Mouse (Mus musculus) testis, adult 2 months (tissue): ENCODE data around the gene Olfr248. TPM values are rescaled to one million over a fixed set of nuclear protein-coding genes. Genes with fewer than 3 reads are reported as not detected.

Experiments
- H3K27ac ChIP-seq: fragments of 200-500 bp; 2 replicates; pipeline ENCODE4 v1.5.1; 2012; ENCODE audit warnings: low read depth, low read length; ENCODE audit not compliant: control insufficient read depth, insufficient read depth
- H3K27me3 ChIP-seq: fragments of 200-500 bp; 2 replicates; pipeline ENCODE4 v1.6.1; 2012; ENCODE audit warnings: mild to moderate bottlenecking, low read length, moderate library complexity; ENCODE audit not compliant: control insufficient read depth, insufficient read depth
- H3K36me3 ChIP-seq: fragments of 200-500 bp; 2 replicates; pipeline ENCODE4 v1.6.1; 2012; ENCODE audit warnings: mild to moderate bottlenecking, low read length; ENCODE audit not compliant: control insufficient read depth, insufficient read depth
- H3K4me1 ChIP-seq: fragments of 200-500 bp; 2 replicates; pipeline ENCODE4 v1.6.1; 2012; ENCODE audit warnings: low read length; ENCODE audit not compliant: control insufficient read depth, insufficient read depth
- H3K4me3 ChIP-seq: fragments of 200-500 bp; 2 replicates; pipeline ENCODE4 v1.5.1; 2012; ENCODE audit warnings: low read depth, mild to moderate bottlenecking, low read length, moderate library complexity, mixed read lengths; ENCODE audit not compliant: control insufficient read depth
- CTCF ChIP-seq: fragments of 200-500 bp; IDR thresholded peaks from 2 replicates; pipeline ENCODE4 v1.5.1; 2012; ENCODE audit warnings: low read depth, mild to moderate bottlenecking, inconsistent platforms, low read length, moderate library complexity; ENCODE audit not compliant: control insufficient read depth, insufficient read depth, insufficient replicate concordance
- POLR2A ChIP-seq: fragments of 200-500 bp; IDR thresholded peaks from 2 replicates; pipeline ENCODE4 v1.6.1; 2012; ENCODE audit warnings: low read depth, mild to moderate bottlenecking, inconsistent platforms, low read length, moderate library complexity; ENCODE audit not compliant: control insufficient read depth
- polyA plus RNA-seq: library from polyadenylated mRNA; depleted of rRNA; stranded (reverse); fragments of >200 nt; gene quantifications from 2 replicates; pipeline ENCODE4 v1.2.3, GENCODE M21; 2012; rRNA removed

Olfr248 gene
- polyA plus RNA-seq, 1 experiment, result not detected

DNA sequence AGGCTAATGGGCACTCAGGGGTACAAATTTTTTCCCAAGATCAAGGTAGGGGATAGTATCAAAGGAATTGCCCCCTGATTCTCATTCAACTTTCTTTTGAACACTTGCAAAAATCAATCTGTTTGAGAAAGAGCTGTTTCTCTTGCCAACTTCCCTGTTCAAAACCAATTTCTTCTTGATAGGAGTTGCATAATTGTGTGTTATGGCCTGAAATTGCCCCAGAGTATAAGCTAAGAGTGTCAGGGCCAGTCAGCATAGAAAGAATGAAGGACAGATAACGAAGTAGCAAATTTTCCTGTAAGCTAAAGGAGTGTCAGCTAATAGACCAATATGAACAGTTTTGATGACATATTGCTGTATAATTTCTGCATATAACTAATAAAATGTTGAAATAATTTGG lies 36.6 kb downstream of the Olfr248 start:
- H3K27me3 ChIP-seq, result no peaks in the 10 kb centered on the region
- H3K36me3 ChIP-seq, result no peaks in the 10 kb centered on the region
- H3K27ac ChIP-seq, result no peak overlapping the region
- TF ChIP-seq CTCF, result no peak
- TF ChIP-seq POLR2A, result no peak
- peaks cover 2% of the 10 kb centered on the region for H3K4me1 ChIP-seq
- no peak overlapping the region for H3K4me3 ChIP-seq

DNA sequence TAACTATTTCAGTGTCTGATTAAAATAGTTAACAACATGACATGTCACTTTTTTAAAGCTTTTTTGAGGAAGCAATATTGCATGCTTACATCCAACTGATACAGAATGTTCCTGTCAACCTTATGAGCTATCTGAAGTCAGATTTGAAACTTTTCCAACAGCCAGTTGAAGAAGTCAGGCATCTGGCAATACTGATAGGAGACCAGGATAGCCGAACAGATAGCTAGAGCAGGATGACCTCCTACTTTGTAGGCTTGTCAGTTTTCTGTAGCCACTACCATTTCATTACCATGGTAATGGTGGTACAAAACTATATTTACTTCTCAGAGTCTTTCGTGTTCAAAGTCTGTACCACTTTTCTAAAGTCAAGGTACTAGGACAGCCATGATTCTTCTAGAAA lies 37.6 kb downstream of the Olfr248 start:
- no peaks in the 10 kb centered on the region for H3K36me3 ChIP-seq
- no peak for TF ChIP-seq POLR2A
- no peak for TF ChIP-seq CTCF
- no peak overlapping the region for H3K27ac ChIP-seq
- peaks cover 2% of the 10 kb centered on the region for H3K4me1 ChIP-seq
- no peak overlapping the region for H3K4me3 ChIP-seq
- H3K27me3 ChIP-seq, result no peaks in the 10 kb centered on the region

DNA sequence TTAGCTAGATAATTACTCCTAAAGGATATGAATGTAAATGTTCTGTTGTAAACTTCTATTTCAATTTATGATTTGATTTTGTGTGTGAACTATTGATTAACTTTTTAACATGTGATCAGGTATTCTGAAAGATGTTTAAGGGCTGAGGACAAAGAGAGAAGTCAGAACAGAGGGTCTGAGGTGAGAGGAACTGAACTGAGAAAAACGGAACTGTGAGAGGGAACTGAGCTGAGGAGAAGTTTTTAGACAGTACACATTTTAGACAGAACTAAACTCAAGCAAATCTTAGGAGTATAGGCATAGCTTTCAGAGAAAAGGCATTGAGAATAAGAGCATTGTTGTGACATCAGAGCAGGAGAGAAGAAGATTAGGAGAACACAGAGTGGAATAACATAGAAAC lies 43.3 kb downstream of the Olfr248 start:
- no peaks in the 10 kb centered on the region for H3K36me3 ChIP-seq
- no peak overlapping the region for H3K4me3 ChIP-seq
- H3K27me3 ChIP-seq, result no peaks in the 10 kb centered on the region
- H3K27ac ChIP-seq, result no peak overlapping the region
- TF ChIP-seq POLR2A, result no peak
- TF ChIP-seq CTCF, result no peak
- H3K4me1 ChIP-seq, result peaks cover 2% of the 10 kb centered on the region

Other genes starting within 250 kb of the Olfr248 start
- gene Olfr420, start 235.4 kb upstream of the Olfr248 start, polyA plus RNA-seq, result not detected in 2 replicates
- gene Spta1, start 218.3 kb upstream of the Olfr248 start, polyA plus RNA-seq, result 4.4 and 5.2 TPM in 2 replicates
- not detected in 2 replicates for gene Olfr419, start 139.0 kb upstream of the Olfr248 start, polyA plus RNA-seq
- gene Mptx1, start 60.5 kb upstream of the Olfr248 start, polyA plus RNA-seq, result not detected in 2 replicates
- gene Olfr417, start 25.9 kb upstream of the Olfr248 start, polyA plus RNA-seq, result not detected in 2 replicates
- gene Olfr414, start 33.0 kb downstream of the Olfr248 start, polyA plus RNA-seq, result not detected in 2 replicates
- gene Olfr220, start 51.0 kb downstream of the Olfr248 start, polyA plus RNA-seq, result not detected in 2 replicates
- gene Fmn2, start 110.8 kb downstream of the Olfr248 start, polyA plus RNA-seq, result 3.0 and 5.5 TPM in 2 replicates